Mouse (Mus musculus) liver, postnatal 0 days (tissue): Measurements from ENCODE around the gene Gm5678. TPM values are rescaled to one million over a fixed set of nuclear protein-coding genes. Genes with fewer than 3 reads are reported as not detected.
A peak's percentile ranks its signal among the peaks of the same experiment; 100 is the strongest.

Source experiments
- ATAC-seq: fragments of 200-750 bp; cut with Nextera tagmentation; 2 replicates; pipeline ENCODE4 v1.8.0; 2017; ENCODE audit warnings: mild to moderate bottlenecking, moderate library complexity
- DNase-seq: peaks from one replicate; pipeline ENCODE4 v3.0.0-alpha.2; 2016
- H3K27ac ChIP-seq: fragments of 300-500 bp; sonication (generic); 2 replicates; pipeline ENCODE4 v1.5.1; 2014; ENCODE audit warnings: antibody characterized with exemption, moderate library complexity, mild to moderate bottlenecking, low read depth
- H3K27me3 ChIP-seq: fragments of 300-500 bp; sonication (generic); 2 replicates; pipeline ENCODE4 v1.6.1; 2014; ENCODE audit warnings: low read length, control low read depth, mixed read lengths; ENCODE audit not compliant: insufficient read depth
- H3K36me3 ChIP-seq: fragments of 300-500 bp; sonication (generic); replicated peaks from 2 replicates; pipeline ENCODE4 v1.6.1; 2014; ENCODE audit warnings: mild to moderate bottlenecking, control low read depth, low read length, moderate library complexity, mixed read lengths; ENCODE audit not compliant: insufficient read depth
- H3K4me1 ChIP-seq: fragments of 300-500 bp; sonication (generic); 2 replicates; pipeline ENCODE4 v1.6.1; 2014; ENCODE audit warnings: antibody characterized with exemption, mild to moderate bottlenecking, control low read depth; ENCODE audit not compliant: insufficient read depth
- H3K4me2 ChIP-seq: fragments of 300-500 bp; sonication (generic); 2 replicates; pipeline ENCODE4 v1.6.1; 2014; ENCODE audit warnings: low read depth, mild to moderate bottlenecking, low read length, moderate library complexity, mixed read lengths
- H3K4me3 ChIP-seq: fragments of 300-500 bp; sonication (generic); 2 replicates; pipeline ENCODE4 v1.5.1; 2014; ENCODE audit warnings: low read depth, low read length
- H3K9ac ChIP-seq: fragments of 300-500 bp; sonication (generic); replicated peaks from 2 replicates; pipeline ENCODE4 v1.6.1; 2014; ENCODE audit warnings: mild to moderate bottlenecking, moderate library complexity
- H3K9me3 ChIP-seq: fragments of 300-500 bp; sonication (generic); 2 replicates; pipeline ENCODE4 v1.6.1; 2016; ENCODE audit warnings: mild to moderate bottlenecking, control low read depth, low read length, mixed read lengths
- CTCF ChIP-seq: sonication (generic); IDR thresholded peaks from 2 replicates; pipeline ENCODE4 v1.5.1; 2016; ENCODE audit warnings: antibody characterized with exemption, low read depth
- EP300 ChIP-seq: IDR thresholded peaks from 2 replicates; pipeline ENCODE4 v1.6.1; 2016; ENCODE audit warnings: antibody characterized with exemption, low read depth, mild to moderate bottlenecking
- WGBS: fragments of 180-500 bp; shearing (Covaris S2); extraction: QIAGEN DNeasy Blood & Tissue Kit; methylation state at CpG from one replicate; pipeline ENCODE4 v1.1.7; 2014; ENCODE audit not compliant: insufficient replicate concordance; 5-methylcytosine and 5-hydroxymethylcytosine counted together
- polyA plus RNA-seq: library from polyadenylated mRNA; unstranded; fragments of >200 nt; fragmentation: Nextera tagmentation; extraction: Ambion mirVana; gene quantifications from 2 replicates; pipeline ENCODE4 v1.2.1, GENCODE M21; 2015

Gm5678 gene
- polyA plus RNA-seq, 1 experiment from 2014 or later: not detected

- no peaks in the 10 kb centered on the region for H3K27me3 ChIP-seq
- H3K4me3 ChIP-seq: no peak overlapping the region
- H3K36me3 ChIP-seq: peaks cover 12% of the 10 kb centered on the region
- H3K9ac ChIP-seq: no peak overlapping the region
- ATAC-seq: no peak
- H3K4me1 ChIP-seq: peaks cover 12% of the 10 kb centered on the region; the same call in 1 of the 2 replicates
- WGBS: 63% methylated on average over 4 of the region's 4 CpGs
- no peak for TF ChIP-seq CTCF
- no peak for TF ChIP-seq EP300
- no peak overlapping the region for H3K4me2 ChIP-seq
- no peak overlapping the region for H3K27ac ChIP-seq
- H3K9me3 ChIP-seq: no peaks in the 10 kb centered on the region
- DNase-seq: no peak
Measured at GRCm38 (mm10) chr16:93588281-93588680, 39.6 kb upstream of the Gm5678 start.

GRCm38 (mm10) chr16:93590915-93591314 lies 37.0 kb upstream of the Gm5678 start:
- ATAC-seq: peak; percentile 79
- peak overlapping the region; percentile 88 for H3K27ac ChIP-seq
- H3K9ac ChIP-seq: no peak overlapping the region

GRCm38 (mm10) chr16:93591450-93592430 lies 36.2 kb upstream of the Gm5678 start:
- ATAC-seq: peak; percentile 74
- WGBS: 70% methylated on average over 20 of the region's 20 CpGs
- TF ChIP-seq CTCF: no peak
- no peak for TF ChIP-seq EP300

More at GRCm38 (mm10) chr16:93590915-93591314, 37.0 kb upstream of the Gm5678 start:
- Histone ChIP-seq H3K4me1 (peaks cover 8% of the 10 kb centered on the region; the same call in 1 of the 2 replicates), H3K36me3 (peaks cover 12% of the 10 kb centered on the region), H3K4me2 (peak overlapping the region; percentile 43), H3K9me3 (no peaks in the 10 kb centered on the region), H3K4me3 (0 out of 2 replicates have a peak overlapping the region, but pooled peaks have one; percentile 3), H3K27me3 (no peaks in the 10 kb centered on the region)
- DNase-seq: peak; percentile 35
- TF ChIP-seq CTCF (peak; percentile 26), EP300 (no peak)
- WGBS: 74% methylated on average over 15 of the region's 15 CpGs

GRCm38 (mm10) chr16:93592711-93593110 lies 35.2 kb upstream of the Gm5678 start:
- peak overlapping the region; percentile 88 for H3K27ac ChIP-seq
- H3K4me1 ChIP-seq: peaks cover 5% of the 10 kb centered on the region; the same call in 1 of the 2 replicates
- H3K4me2 ChIP-seq: no peak overlapping the region
- no peak overlapping the region for H3K4me3 ChIP-seq
- H3K9ac ChIP-seq: no peak overlapping the region
- TF ChIP-seq CTCF (no peak), EP300 (no peak)
- no peaks in the 10 kb centered on the region for H3K9me3 ChIP-seq
- DNase-seq (no peak), ATAC-seq (no peak)
- 74% methylated on average over 3 of the region's 3 CpGs for WGBS
- H3K27me3 ChIP-seq: no peaks in the 10 kb centered on the region
- H3K36me3 ChIP-seq: peaks cover 14% of the 10 kb centered on the region

More at GRCm38 (mm10) chr16:93591450-93592430, 36.2 kb upstream of the Gm5678 start:
- Histone ChIP-seq H3K9ac (no peak overlapping the region), H3K27ac (peak overlapping the region; percentile 88), H3K4me1 (peaks cover 8% of the 10 kb centered on the region; the same call in 1 of the 2 replicates), H3K4me2 (peak overlapping the region; percentile 43), H3K4me3 (no peak overlapping the region), H3K27me3 (no peaks in the 10 kb centered on the region), H3K9me3 (no peaks in the 10 kb centered on the region), H3K36me3 (peaks cover 9% of the 10 kb centered on the region)
- no peak for DNase-seq

GRCm38 (mm10) chr16:93593406-93593805 lies 34.5 kb upstream of the Gm5678 start:
- H3K4me1 ChIP-seq: no peaks in the 10 kb centered on the region
- no peaks in the 10 kb centered on the region for H3K27me3 ChIP-seq
- H3K36me3 ChIP-seq: peaks cover 18% of the 10 kb centered on the region
- H3K9me3 ChIP-seq: no peaks in the 10 kb centered on the region
- 78% methylated on average over 8 of the region's 8 CpGs for WGBS
- DNase-seq (peak; percentile 38), ATAC-seq (peak; percentile 47)
- H3K4me3 ChIP-seq: no peak overlapping the region
- H3K4me2 ChIP-seq: no peak overlapping the region
- peak overlapping the region; percentile 88 for H3K27ac ChIP-seq
- no peak overlapping the region for H3K9ac ChIP-seq
- TF ChIP-seq CTCF (no peak), EP300 (no peak)

GRCm38 (mm10) chr16:93594448-93594847 lies 33.4 kb upstream of the Gm5678 start:
- Histone ChIP-seq H3K4me3 (no peak overlapping the region), H3K9ac (no peak overlapping the region), H3K36me3 (peaks cover 20% of the 10 kb centered on the region), H3K4me2 (no peak overlapping the region), H3K9me3 (no peaks in the 10 kb centered on the region), H3K4me1 (peaks cover 2% of the 10 kb centered on the region), H3K27me3 (no peaks in the 10 kb centered on the region), H3K27ac (no peak overlapping the region)
- TF ChIP-seq CTCF (no peak), EP300 (no peak)
- no peak for ATAC-seq
- DNase-seq: no peak
- 84% methylated on average over 10 of the region's 10 CpGs for WGBS
